Mouse (Mus musculus) spleen, adult 2 months (tissue): ENCODE measurements at regions not wholly inside any gene's neighbourhood (a gene's known extent, or its start where the extent isn't known, plus 50 kb on each side); places are given as distances from the start of the nearest gene placed in this dataset.
"Not testable (repeated sequence)": the region's sequence is repeated elsewhere in the genome, so short reads cannot be mapped to it uniquely, and the experiment has no call there.

ENCODE experiments used
- DNase-seq, 2 experiments: peaks; one replicate each; pipeline versions ENCODE4 v3.0.0 to v3.0.0-alpha.2; 2012 to 2021; ENCODE audit warnings: low spot score in 2 of 2, low read depth in 1 of 2
- H3K27ac ChIP-seq: fragments of 200-500 bp; 2 replicates; pipeline ENCODE4 v1.5.1; 2012; ENCODE audit warnings: low read length, inconsistent platforms; ENCODE audit not compliant: insufficient read depth
- H3K27me3 ChIP-seq: fragments of 200-500 bp; 2 replicates; pipeline ENCODE4 v1.6.1; 2012; ENCODE audit warnings: mild to moderate bottlenecking, moderate library complexity, low read length, inconsistent platforms; ENCODE audit not compliant: control insufficient read depth, insufficient read depth
- H3K36me3 ChIP-seq: fragments of 200-500 bp; 2 replicates; pipeline ENCODE4 v1.6.1; 2012; ENCODE audit warnings: mild to moderate bottlenecking, low read length, inconsistent platforms; ENCODE audit not compliant: control insufficient read depth, insufficient read depth
- H3K4me1 ChIP-seq: fragments of 200-500 bp; 2 replicates; pipeline ENCODE4 v1.6.1; 2011; ENCODE audit warnings: inconsistent platforms; ENCODE audit not compliant: control insufficient read depth, insufficient read depth, insufficient read length
- H3K4me3 ChIP-seq: fragments of 200-500 bp; 2 replicates; pipeline ENCODE4 v1.5.1; 2011; ENCODE audit warnings: mild to moderate bottlenecking, inconsistent platforms; ENCODE audit not compliant: insufficient read depth, insufficient read length; ENCODE audit errors: extremely low read depth
- CTCF ChIP-seq: fragments of 200-500 bp; IDR thresholded peaks from 2 replicates; pipeline ENCODE4 v1.5.1; 2011; ENCODE audit warnings: mild to moderate bottlenecking, inconsistent platforms; ENCODE audit not compliant: insufficient read depth, insufficient read length, insufficient replicate concordance; ENCODE audit errors: extremely low read depth
- POLR2A ChIP-seq: fragments of 200-500 bp; IDR thresholded peaks from 2 replicates; pipeline ENCODE4 v1.6.1; 2011; ENCODE audit warnings: low read depth, low read length, inconsistent platforms
- WGBS: fragments of 180-500 bp; shearing (Covaris S2); methylation state at CpG from one replicate; pipeline ENCODE4 v1.1.7; 2018; 5-methylcytosine and 5-hydroxymethylcytosine counted together

DNA sequence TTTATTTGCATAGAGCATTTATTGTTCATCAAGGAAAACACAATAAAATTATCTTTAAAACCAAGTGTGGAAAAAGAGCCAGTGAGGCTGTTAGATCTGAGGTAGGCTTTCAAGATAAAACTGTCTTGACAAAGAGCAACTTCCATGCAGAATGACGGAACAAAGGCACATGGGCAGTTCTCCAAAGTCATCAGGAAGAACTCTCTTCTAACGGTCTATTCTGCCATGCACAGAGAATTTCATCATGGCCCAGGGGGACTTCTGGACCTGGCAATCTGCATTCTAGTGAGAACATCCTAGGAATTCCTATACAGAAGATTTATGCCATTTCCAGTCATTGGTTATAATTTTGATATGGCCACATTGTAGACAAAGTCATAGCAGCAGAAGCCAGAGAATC, 211.0 kb upstream of the Slc7a11 start:
- no peaks in the 10 kb centered on the region for H3K4me1 ChIP-seq
- no peak for DNase-seq

DNA sequence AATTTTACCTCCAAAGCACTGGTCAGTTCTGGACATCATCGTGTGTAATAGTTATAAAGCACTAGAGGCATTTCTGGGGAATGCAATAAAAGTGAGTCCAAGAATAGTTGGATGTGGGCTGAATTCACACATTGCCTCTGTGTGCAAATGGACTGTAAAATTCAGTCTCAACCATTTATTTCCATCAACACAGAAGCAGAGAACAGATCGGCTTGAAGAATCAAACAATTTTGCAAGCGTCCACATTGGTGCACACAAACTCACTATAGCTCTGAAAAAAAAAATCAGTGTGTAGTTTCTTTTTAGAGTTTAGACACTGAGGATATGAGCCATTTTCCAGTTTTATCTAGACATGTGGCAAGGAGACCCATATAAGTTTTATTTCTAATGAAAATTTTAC, 208.9 kb upstream of the Slc7a11 start:
- H3K27ac ChIP-seq, result no peak overlapping the region
- no peaks in the 10 kb centered on the region for H3K4me1 ChIP-seq
- TF ChIP-seq CTCF, result no peak
- TF ChIP-seq POLR2A, result no peak
- H3K36me3 ChIP-seq, result no peaks in the 10 kb centered on the region
- H3K4me3 ChIP-seq, result no peak overlapping the region
- no peak for DNase-seq
- H3K27me3 ChIP-seq, result no peaks in the 10 kb centered on the region
- 91% methylated on average over 3 of the region's 3 CpGs for WGBS

More for the DNA sequence above, 211.0 kb upstream of the Slc7a11 start:
- Histone ChIP-seq H3K27me3 (no peaks in the 10 kb centered on the region), H3K36me3 (no peaks in the 10 kb centered on the region), H3K4me3 (no peak overlapping the region), H3K27ac (no peak overlapping the region)
- 85% methylated on average over 2 of the region's 2 CpGs for WGBS
- no peak for TF ChIP-seq POLR2A
- TF ChIP-seq CTCF, result no peak

DNA sequence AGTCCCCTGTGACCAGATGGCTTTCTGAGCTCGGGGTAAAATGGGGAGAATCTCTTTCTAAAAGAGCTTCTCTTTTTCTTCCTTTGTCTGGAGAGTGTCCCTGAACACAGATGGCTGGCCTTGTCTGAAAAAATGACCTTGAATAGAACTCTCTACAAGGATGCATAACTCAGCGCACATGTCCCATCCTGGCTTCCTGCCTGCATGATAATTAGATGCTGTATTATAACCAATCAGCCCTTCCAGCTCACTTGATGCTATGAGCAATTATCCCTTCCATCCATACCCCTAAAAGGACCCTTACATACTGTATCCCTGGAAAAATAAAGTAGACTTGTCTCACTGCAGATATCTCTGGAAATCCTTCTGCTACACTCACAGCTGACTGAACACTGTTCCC, 199.7 kb upstream of the Slc7a11 start:
- DNase-seq, result no peak
- Histone ChIP-seq H3K36me3 (no peaks in the 10 kb centered on the region), H3K27me3 (no peaks in the 10 kb centered on the region; the same call in 1 of the 2 replicates), H3K27ac (no peak overlapping the region), H3K4me3 (no peak overlapping the region), H3K4me1 (no peaks in the 10 kb centered on the region)
- no peak for TF ChIP-seq POLR2A
- WGBS, result 80% methylated on average over 2 of the region's 2 CpGs

DNA sequence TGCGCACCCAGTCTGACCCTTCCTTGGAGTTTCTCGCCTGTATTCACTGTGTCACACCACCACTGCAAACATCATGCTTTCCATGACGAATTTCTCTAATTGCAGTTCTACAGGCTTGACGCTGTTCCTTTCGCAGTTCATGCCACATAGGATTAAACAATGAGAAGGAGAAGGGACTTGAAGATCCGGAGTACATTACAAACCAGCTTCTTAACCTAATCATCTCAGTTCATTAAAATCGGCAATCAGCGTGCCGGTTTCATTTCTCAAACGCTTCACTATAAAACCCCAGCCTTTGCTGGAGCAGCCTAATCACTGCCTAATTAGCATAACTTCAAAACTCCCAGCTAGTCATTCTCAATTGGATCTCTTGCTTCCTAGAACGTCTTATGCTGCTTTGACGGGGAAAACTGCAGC, 196.5 kb upstream of the Slc7a11 start:
- WGBS, result 90% methylated on average over 12 of the region's 12 CpGs
- no peaks in the 10 kb centered on the region for H3K36me3 ChIP-seq
- H3K27ac ChIP-seq, result no peak overlapping the region

DNA sequence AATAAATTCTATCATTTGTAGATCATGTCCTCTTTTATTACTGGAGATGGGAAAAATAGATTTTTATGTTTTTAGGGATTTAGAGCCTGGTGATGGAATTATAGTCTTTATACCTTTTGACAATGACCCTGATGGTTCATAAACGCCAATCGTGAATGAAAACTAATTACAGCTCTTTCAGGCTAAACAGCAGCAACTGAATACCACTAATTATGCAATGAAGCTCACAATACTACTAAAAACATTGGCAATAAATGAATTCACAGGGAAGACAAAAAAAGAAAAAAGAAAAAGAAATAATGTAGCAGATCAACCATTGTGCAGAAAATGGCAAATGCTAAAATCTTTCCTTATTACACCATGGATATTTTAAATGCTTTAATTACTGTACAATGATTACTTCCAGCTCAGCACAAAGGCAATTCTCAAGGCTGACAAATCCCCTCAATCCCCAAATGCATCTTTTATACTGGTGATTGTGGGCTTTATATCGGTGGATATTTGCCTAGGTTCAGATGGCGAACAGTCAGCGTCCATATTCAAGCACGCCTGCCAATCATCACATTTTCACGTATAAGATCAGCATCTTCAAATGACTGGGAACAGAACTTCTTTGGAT, 191.2 kb upstream of the Slc7a11 start:
- TF ChIP-seq CTCF, result no peak
- TF ChIP-seq POLR2A, result no peak
- no peak overlapping the region for H3K4me3 ChIP-seq
- 95% methylated on average over 7 of the region's 7 CpGs for WGBS
- DNase-seq, result no peak
- no peaks in the 10 kb centered on the region for H3K27me3 ChIP-seq
- H3K36me3 ChIP-seq, result no peaks in the 10 kb centered on the region
- no peaks in the 10 kb centered on the region for H3K4me1 ChIP-seq
- no peak overlapping the region for H3K27ac ChIP-seq

More for the DNA sequence above, 196.5 kb upstream of the Slc7a11 start:
- Histone ChIP-seq H3K27me3 (no peaks in the 10 kb centered on the region; the same call in 1 of the 2 replicates), H3K4me1 (no peaks in the 10 kb centered on the region), H3K4me3 (no peak overlapping the region)
- DNase-seq, result no peak
- TF ChIP-seq POLR2A (no peak), CTCF (no peak)

DNA sequence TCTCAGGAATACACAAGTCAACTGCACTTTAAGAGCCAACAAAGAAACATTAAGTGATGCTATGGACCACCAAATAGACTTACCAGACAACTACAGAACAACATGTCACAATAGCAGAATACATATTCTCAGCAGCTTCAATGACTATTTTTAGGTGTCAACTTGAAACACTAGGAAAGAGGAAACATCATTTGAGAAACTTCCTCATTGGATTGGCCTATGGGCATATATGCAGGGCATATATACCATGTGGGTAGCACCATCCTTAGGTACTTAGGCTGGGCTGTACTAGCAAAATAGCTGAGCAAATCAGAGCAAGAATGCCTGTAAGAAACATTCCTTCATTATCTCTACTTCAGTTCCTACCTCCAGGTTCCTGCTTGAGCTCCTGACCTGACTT, 187.9 kb upstream of the Slc7a11 start:
- Histone ChIP-seq H3K4me3 (no peak overlapping the region), H3K4me1 (no peaks in the 10 kb centered on the region), H3K27me3 (no peaks in the 10 kb centered on the region), H3K36me3 (no peaks in the 10 kb centered on the region), H3K27ac (no peak overlapping the region)
- TF ChIP-seq CTCF, result no peak
- TF ChIP-seq POLR2A, result no peak
- DNase-seq, result no peak

DNA sequence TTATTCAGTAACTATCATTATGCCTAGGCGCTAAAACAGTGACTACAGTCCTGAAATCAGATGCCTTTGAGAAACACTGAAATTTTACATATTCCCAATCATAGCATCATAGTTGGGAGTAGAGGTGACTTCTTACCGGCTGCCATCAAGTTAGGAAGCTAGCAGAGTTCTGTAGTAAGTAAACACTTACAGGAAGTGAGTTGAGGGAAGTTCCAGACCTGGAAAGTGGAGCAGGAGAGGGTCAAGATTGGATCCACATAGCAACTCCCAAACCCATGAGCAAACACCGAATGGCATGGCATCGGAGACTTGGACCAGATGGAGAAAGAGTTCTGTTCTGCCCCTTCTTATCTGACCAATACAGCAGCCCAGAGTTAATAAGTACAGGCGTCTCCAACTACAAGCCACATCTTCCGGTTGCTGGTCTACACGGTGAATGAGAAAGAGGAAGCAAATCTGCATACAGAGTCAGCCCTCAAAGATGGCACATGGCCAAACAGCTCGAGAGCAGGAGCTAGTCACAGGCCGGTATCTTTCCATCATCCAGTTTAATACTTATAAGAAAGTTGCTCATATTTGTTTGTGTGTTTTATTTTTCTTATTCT, 184.8 kb upstream of the Slc7a11 start:
- WGBS, result 18% methylated on average over 9 of the region's 9 CpGs
- DNase-seq, result peak; percentile 27 to 64

DNA sequence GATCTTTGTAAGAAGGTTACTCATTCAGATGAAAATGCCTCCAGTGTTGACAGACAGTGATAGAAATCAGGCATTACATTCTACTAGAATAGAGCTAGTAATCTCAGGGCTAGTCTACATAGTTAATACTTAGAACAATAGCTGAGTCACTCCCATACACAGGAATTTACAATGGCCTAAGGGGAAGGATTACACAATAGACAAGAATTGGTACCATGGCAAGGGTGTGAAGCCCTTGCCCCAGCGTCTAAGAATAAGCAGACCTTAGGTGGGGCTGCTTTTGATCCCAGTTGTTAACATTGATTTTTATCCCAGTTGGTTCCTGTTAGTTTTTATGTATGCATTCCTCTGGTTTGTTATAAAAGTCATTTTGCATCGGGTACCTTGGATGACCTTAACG, 177.8 kb upstream of the Slc7a11 start:
- H3K27me3 ChIP-seq, DNase-seq, H3K36me3 ChIP-seq, H3K4me1 ChIP-seq, H3K27ac ChIP-seq, H3K4me3 ChIP-seq: not testable (repeated sequence)
- 85% methylated on average over 3 of the region's 3 CpGs for WGBS

More for the DNA sequence above, 184.8 kb upstream of the Slc7a11 start:
- Histone ChIP-seq H3K27ac (no peak overlapping the region), H3K4me3 (no peak overlapping the region), H3K27me3 (no peaks in the 10 kb centered on the region), H3K36me3 (no peaks in the 10 kb centered on the region), H3K4me1 (no peaks in the 10 kb centered on the region)
- TF ChIP-seq POLR2A (no peak), CTCF (no peak)
